Mouse (Mus musculus) testis, adult 2 months (tissue): ENCODE data around the gene Clasp1. TPM values are rescaled to one million over a fixed set of nuclear protein-coding genes. Genes with fewer than 3 reads are reported as not detected.

Experiments
- H3K27ac ChIP-seq: fragments of 200-500 bp; 2 replicates; pipeline ENCODE4 v1.5.1; 2012; ENCODE audit warnings: low read depth, low read length; ENCODE audit not compliant: control insufficient read depth, insufficient read depth
- H3K27me3 ChIP-seq: fragments of 200-500 bp; 2 replicates; pipeline ENCODE4 v1.6.1; 2012; ENCODE audit warnings: mild to moderate bottlenecking, low read length, moderate library complexity; ENCODE audit not compliant: control insufficient read depth, insufficient read depth
- H3K36me3 ChIP-seq: fragments of 200-500 bp; 2 replicates; pipeline ENCODE4 v1.6.1; 2012; ENCODE audit warnings: mild to moderate bottlenecking, low read length; ENCODE audit not compliant: control insufficient read depth, insufficient read depth
- H3K4me1 ChIP-seq: fragments of 200-500 bp; 2 replicates; pipeline ENCODE4 v1.6.1; 2012; ENCODE audit warnings: low read length; ENCODE audit not compliant: control insufficient read depth, insufficient read depth
- H3K4me3 ChIP-seq: fragments of 200-500 bp; 2 replicates; pipeline ENCODE4 v1.5.1; 2012; ENCODE audit warnings: low read depth, mild to moderate bottlenecking, low read length, moderate library complexity, mixed read lengths; ENCODE audit not compliant: control insufficient read depth
- CTCF ChIP-seq: fragments of 200-500 bp; IDR thresholded peaks from 2 replicates; pipeline ENCODE4 v1.5.1; 2012; ENCODE audit warnings: low read depth, mild to moderate bottlenecking, inconsistent platforms, low read length, moderate library complexity; ENCODE audit not compliant: control insufficient read depth, insufficient read depth, insufficient replicate concordance
- POLR2A ChIP-seq: fragments of 200-500 bp; IDR thresholded peaks from 2 replicates; pipeline ENCODE4 v1.6.1; 2012; ENCODE audit warnings: low read depth, mild to moderate bottlenecking, inconsistent platforms, low read length, moderate library complexity; ENCODE audit not compliant: control insufficient read depth
- polyA plus RNA-seq: library from polyadenylated mRNA; depleted of rRNA; stranded (reverse); fragments of >200 nt; gene quantifications from 2 replicates; pipeline ENCODE4 v1.2.3, GENCODE M21; 2012

The Clasp1 gene
- polyA plus RNA-seq, 1 experiment, result 33.1 TPM

DNA sequence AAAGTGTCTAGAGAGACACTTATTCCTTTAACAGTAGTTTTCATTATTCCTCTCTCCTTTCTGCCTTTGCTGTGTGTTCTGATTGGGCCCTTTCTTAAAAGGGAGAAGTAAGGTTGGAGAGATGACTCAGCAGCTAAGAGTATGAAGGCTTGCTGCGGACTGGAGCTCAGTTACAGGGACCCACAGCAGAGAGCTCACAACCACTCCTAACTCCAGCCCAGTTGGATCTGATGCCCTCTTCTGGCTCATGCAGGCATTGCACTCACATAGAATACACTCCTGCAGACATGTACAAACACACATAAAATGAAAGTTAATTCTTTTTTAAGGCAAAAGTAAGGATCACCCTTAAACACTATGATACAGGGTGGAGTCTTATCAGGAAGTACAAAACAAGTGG is 140.4 kb downstream of the Clasp1 start:
- Histone ChIP-seq H3K4me3 (no peak overlapping the region), H3K4me1 (no peaks in the 10 kb centered on the region), H3K36me3 (no peaks in the 10 kb centered on the region; the same call in 1 of the 2 replicates), H3K27ac (no peak overlapping the region), H3K27me3 (no peaks in the 10 kb centered on the region)
- TF ChIP-seq POLR2A (no peak), CTCF (peak; percentile 16; the same call in 1 of the 2 replicates)

DNA sequence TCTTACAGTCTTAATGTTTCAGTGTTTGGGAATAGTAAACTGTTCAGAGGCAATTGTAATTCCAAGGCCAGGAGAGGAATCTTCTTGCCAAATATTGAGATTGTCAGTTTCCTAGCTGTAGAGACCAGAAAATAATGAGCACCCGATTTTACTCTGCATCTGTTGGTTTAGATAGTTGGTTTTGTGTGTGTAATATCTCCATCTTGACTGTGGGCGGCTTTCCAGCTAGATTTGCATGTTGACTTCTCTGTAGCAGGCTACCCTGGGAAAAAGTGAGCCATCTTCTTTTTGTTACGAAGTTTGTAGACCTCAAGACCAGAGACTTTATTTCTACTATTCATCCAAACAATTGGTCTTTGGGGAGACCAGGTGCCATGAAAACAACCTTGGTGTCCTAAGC is 142.4 kb downstream of the Clasp1 start:
- no peaks in the 10 kb centered on the region for H3K4me1 ChIP-seq
- no peak overlapping the region for H3K27ac ChIP-seq
- no peak overlapping the region for H3K4me3 ChIP-seq
- H3K36me3 ChIP-seq, result no peaks in the 10 kb centered on the region; the same call in 1 of the 2 replicates
- H3K27me3 ChIP-seq, result no peaks in the 10 kb centered on the region
- TF ChIP-seq CTCF (no peak), POLR2A (no peak)

DNA sequence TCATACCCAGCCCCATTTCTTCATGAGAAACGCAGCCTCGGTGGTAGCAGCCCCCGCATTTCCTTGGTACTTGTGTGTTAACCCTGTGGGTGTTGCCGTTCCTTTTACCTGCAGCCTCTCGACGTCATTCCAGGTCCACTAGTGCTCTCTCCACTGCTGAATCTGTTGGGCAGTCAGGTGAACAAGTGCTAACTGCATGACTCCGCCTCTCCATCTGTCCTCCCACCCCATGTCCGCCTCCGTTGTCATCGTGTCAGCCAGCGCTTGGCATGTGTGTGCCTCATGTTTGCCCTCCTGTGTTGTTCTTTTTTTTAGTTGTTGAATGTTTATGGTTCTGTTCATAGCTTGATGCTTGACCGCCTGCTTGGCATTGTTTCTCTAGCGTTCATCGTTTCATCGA is 147.2 kb downstream of the Clasp1 start:
- H3K36me3 ChIP-seq, result peaks cover 2% of the 10 kb centered on the region

GRCm38 (mm10) chr1:118539046-118539445 is 150.2 kb downstream of the Clasp1 start:
- Histone ChIP-seq H3K27me3 (no peaks in the 10 kb centered on the region), H3K27ac (no peak overlapping the region), H3K36me3 (peaks cover 4% of the 10 kb centered on the region), H3K4me1 (no peaks in the 10 kb centered on the region), H3K4me3 (no peak overlapping the region)
- TF ChIP-seq POLR2A (no peak), CTCF (no peak)

More for the DNA sequence above, 147.2 kb downstream of the Clasp1 start:
- H3K4me1 ChIP-seq, result no peaks in the 10 kb centered on the region
- H3K27ac ChIP-seq, result no peak overlapping the region
- H3K4me3 ChIP-seq, result no peak overlapping the region
- TF ChIP-seq POLR2A (no peak), CTCF (no peak)
- H3K27me3 ChIP-seq, result no peaks in the 10 kb centered on the region

GRCm38 (mm10) chr1:118542880-118543279 is 154.0 kb downstream of the Clasp1 start:
- Histone ChIP-seq H3K4me1 (no peaks in the 10 kb centered on the region), H3K27me3 (no peaks in the 10 kb centered on the region), H3K4me3 (no peak overlapping the region), H3K27ac (no peak overlapping the region), H3K36me3 (peaks cover 4% of the 10 kb centered on the region)
- TF ChIP-seq CTCF, result no peak
- no peak for TF ChIP-seq POLR2A

GRCm38 (mm10) chr1:118548769-118549168 is 159.9 kb downstream of the Clasp1 start:
- no peak overlapping the region for H3K4me3 ChIP-seq
- no peak for TF ChIP-seq CTCF
- TF ChIP-seq POLR2A, result no peak
- no peaks in the 10 kb centered on the region for H3K27me3 ChIP-seq
- no peaks in the 10 kb centered on the region for H3K4me1 ChIP-seq
- H3K36me3 ChIP-seq, result peaks cover 2% of the 10 kb centered on the region; the same call in 1 of the 2 replicates
- no peak overlapping the region for H3K27ac ChIP-seq

DNA sequence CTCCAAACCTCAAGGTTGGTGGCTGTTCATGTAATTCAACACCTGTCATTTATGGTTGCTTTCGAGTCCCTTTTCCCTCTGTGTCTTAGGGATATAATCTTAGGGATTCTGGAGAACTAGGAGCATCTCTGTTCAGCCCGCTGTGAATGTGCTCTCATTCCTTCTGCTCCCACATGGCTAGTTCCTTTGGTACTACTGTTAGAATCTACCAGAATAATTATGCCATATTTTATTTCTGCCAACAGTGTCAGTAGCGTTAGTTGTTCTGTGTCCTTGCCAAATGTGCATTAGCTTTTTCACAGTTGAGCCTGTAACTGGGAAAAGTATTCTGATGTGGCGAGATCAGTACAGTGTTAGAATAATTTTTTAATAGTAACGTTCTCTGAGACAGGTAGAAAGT is 162.3 kb downstream of the Clasp1 start:
- no peak for TF ChIP-seq POLR2A
- TF ChIP-seq CTCF, result no peak
- peaks cover 2% of the 10 kb centered on the region; the same call in 1 of the 2 replicates for H3K36me3 ChIP-seq
- no peak overlapping the region for H3K4me3 ChIP-seq
- no peaks in the 10 kb centered on the region for H3K4me1 ChIP-seq
- no peaks in the 10 kb centered on the region for H3K27me3 ChIP-seq
- no peak overlapping the region for H3K27ac ChIP-seq

DNA sequence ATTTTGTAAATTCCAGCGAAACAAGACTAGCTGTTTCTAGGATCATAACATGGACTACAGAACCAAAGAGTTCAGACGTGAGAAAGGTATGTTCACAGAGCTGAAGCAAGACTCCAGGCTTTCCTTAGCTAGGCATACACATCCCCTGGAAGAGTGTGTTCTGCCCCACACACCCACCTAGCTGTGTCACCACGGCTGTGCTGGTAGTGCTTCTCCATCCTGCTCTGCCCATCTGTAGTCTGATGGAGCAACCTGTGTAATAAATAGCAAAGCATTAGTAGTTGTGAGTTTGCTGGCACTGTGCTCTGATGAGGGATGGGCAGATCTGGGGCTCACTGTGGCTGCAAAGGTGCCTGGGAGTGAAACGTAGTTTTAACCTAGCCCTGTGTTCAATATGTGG is 163.2 kb downstream of the Clasp1 start:
- H3K36me3 ChIP-seq, result peaks cover 2% of the 10 kb centered on the region; the same call in 1 of the 2 replicates
- H3K4me3 ChIP-seq, result no peak overlapping the region
- no peak overlapping the region for H3K27ac ChIP-seq
- TF ChIP-seq POLR2A (no peak), CTCF (no peak)
- no peaks in the 10 kb centered on the region for H3K27me3 ChIP-seq
- H3K4me1 ChIP-seq, result no peaks in the 10 kb centered on the region
